Mouse (Mus musculus): ENCODE data around the gene Pip4k2a. TPM values are rescaled to one million over a fixed set of nuclear protein-coding genes. Genes with fewer than 3 reads are reported as not detected.

Gene Pip4k2a
- polyA plus RNA-seq, 1 experiment = not detected

DNA sequence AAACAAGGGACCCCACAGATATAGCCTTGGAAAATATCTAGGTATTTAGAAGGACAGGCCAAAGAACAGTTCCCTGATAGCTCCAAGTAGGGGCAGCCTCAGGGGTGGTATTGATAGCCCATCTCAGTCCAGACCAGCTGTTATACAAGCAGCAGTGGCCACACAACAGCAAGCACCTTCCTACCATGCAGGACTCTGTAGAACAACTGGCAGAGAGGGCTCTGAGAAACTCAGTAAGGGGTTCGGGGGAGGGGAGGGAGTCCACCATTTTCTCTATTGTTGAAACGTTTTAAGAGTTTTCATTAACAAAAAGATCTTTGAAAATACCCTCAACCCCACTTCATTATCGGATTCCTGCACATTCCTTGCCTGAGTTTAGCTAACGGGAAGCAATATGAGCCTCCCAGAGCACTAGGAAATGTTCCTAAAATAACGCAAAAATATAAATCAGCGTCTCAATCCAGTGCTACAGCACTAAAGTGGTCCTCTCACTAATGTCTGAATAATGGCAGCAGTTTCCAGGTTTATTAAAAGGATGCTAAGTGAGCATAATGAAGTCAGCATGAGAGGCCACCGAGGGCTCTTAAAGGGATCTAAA lies 37.5 kb downstream of the Pip4k2a start:
- Histone ChIP-seq H3K4me3 (ENCODE audit: insufficient read depth, low read depth, low read length) (no peak overlapping the region), H3K27ac (ENCODE audit: insufficient read depth, low read depth, low read length) (no peak overlapping the region), H3K4me1 (ENCODE audit: control insufficient read depth, insufficient read depth, low read length) (peaks cover 18% of the 10 kb centered on the region)
- 72% methylated on average over 7 of the region's 7 CpGs for whole genome bisulfite sequencing
- no peak for TF ChIP-seq POLR2A (IDR thresholded peaks at IDR 0.05; ENCODE audit: insufficient read depth, low read depth, low read length)
- no peak for TF ChIP-seq CTCF (IDR thresholded peaks at IDR 0.05; ENCODE audit: insufficient read depth, low read depth, low read length)

DNA sequence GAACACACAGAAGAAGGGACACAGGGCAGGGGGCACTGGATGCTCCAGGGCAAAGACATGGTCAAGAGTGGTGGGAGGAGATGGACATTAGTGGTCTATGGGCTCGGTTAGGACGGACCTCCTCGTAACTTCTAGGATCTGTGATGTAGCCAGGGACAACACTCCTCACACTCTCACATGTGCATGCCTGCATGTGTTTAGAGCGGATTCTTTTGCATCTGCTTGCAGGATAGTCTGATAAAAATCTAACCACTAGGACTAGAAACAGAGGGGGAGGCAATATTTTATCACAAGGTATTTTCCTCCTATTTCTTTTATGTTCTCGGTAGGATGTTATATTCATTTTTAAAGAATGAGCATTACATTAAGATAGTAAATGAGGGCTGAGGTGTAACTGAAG lies 38.4 kb downstream of the Pip4k2a start:
- WGBS = 95% methylated on average over 5 of the region's 5 CpGs
- Histone ChIP-seq H3K27ac (ENCODE audit: insufficient read depth, low read depth, low read length) (no peak overlapping the region), H3K4me3 (ENCODE audit: insufficient read depth, low read depth, low read length) (no peak overlapping the region), H3K4me1 (ENCODE audit: control insufficient read depth, insufficient read depth, low read length) (peaks cover 21% of the 10 kb centered on the region)
- TF ChIP-seq POLR2A (IDR thresholded peaks at IDR 0.05; ENCODE audit: insufficient read depth, low read depth, low read length) = no peak
- TF ChIP-seq CTCF (IDR thresholded peaks at IDR 0.05; ENCODE audit: insufficient read depth, low read depth, low read length) = no peak

- Histone ChIP-seq H3K27ac (ENCODE audit: insufficient read depth, low read depth, low read length) (no peak overlapping the region), H3K4me3 (ENCODE audit: insufficient read depth, low read depth, low read length) (no peak overlapping the region), H3K4me1 (ENCODE audit: control insufficient read depth, insufficient read depth, low read length) (peaks cover 21% of the 10 kb centered on the region)
- no peak for TF ChIP-seq POLR2A (IDR thresholded peaks at IDR 0.05; ENCODE audit: insufficient read depth, low read depth, low read length)
- TF ChIP-seq CTCF (IDR thresholded peaks at IDR 0.05; ENCODE audit: insufficient read depth, low read depth, low read length) = no peak
- 92% methylated on average over 6 of the region's 6 CpGs for WGBS
These were observed 38.9 kb downstream of the Pip4k2a start for GRCm38 (mm10) chr2:18959008-18959407.

DNA sequence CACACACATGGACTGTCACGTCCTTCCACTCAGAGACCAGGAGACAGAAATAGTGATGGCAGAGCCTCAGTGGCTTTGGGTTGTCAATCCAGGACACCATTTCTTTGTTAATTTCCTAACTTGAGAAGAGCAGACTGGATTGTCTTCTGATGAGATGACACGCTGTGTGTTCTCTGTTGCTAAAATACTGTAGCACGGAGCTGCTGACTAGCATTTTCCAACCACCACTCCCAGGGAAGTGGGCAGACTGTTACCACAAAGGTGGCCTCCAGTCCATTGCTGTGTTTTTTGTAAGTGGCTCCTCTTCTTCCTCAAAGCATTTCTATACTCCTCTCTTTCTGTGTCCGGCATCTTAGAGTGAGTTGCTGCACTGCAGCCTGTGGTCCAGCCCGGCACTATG lies 39.4 kb downstream of the Pip4k2a start:
- Histone ChIP-seq H3K4me3 (ENCODE audit: insufficient read depth, low read depth, low read length) (no peak overlapping the region), H3K4me1 (ENCODE audit: control insufficient read depth, insufficient read depth, low read length) (peaks cover 21% of the 10 kb centered on the region), H3K27ac (ENCODE audit: insufficient read depth, low read depth, low read length) (no peak overlapping the region)
- 89% methylated on average over 5 of the region's 5 CpGs for WGBS
- no peak for TF ChIP-seq CTCF (IDR thresholded peaks at IDR 0.05; ENCODE audit: insufficient read depth, low read depth, low read length)
- TF ChIP-seq POLR2A (IDR thresholded peaks at IDR 0.05; ENCODE audit: insufficient read depth, low read depth, low read length) = no peak

DNA sequence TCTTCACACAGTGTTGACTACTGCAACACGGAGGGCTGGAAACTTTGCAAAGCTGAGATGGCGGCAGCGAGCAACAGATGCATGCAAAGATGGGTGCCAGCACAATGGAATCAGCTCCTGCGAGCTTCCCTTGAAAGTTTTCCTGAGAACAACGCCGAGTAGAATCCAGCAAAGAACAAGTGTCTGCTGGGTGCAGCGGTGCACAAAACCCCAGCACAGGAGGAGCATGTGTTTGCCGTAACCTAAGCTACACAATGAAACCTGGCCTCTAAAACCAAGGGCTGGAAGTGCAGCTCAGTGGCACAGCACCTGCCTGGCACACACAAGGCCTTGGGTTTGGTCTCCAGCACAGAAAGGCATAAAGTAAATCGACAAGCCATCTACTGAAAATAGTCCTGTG lies 39.9 kb downstream of the Pip4k2a start:
- peaks cover 17% of the 10 kb centered on the region for H3K4me1 ChIP-seq (ENCODE audit: control insufficient read depth, insufficient read depth, low read length)
- no peak overlapping the region for H3K4me3 ChIP-seq (ENCODE audit: insufficient read depth, low read depth, low read length)
- WGBS = 69% methylated on average over 9 of the region's 9 CpGs

DNA sequence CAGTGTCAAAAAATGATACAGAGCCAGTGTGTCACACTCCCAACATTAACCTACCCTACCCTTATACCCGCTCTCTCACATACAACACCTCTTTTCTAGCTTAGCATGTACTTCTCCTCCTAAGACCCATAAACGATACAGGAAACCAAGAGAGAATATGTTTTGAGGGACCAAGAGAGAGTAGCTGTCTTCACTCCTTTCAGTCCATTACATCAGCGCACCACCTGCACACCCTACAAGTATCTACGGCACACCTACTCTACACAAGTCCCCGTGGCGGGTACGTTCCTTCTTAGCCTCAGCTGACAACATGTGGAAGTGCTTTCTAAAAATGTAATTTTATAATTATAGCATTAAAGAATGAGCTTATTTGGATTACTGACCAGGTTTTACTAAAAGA lies 40.5 kb downstream of the Pip4k2a start:
- WGBS = 74% methylated on average over 7 of the region's 7 CpGs
- H3K4me3 ChIP-seq (ENCODE audit: insufficient read depth, low read depth, low read length) = no peak overlapping the region
- 0 out of 2 replicates have a peak overlapping the region, but pooled peaks have one; percentile 39 for H3K27ac ChIP-seq (ENCODE audit: insufficient read depth, low read depth, low read length)
- H3K4me1 ChIP-seq (ENCODE audit: control insufficient read depth, insufficient read depth, low read length) = peaks cover 16% of the 10 kb centered on the region
- no peak for TF ChIP-seq CTCF (IDR thresholded peaks at IDR 0.05; ENCODE audit: insufficient read depth, low read depth, low read length)
- no peak for TF ChIP-seq POLR2A (IDR thresholded peaks at IDR 0.05; ENCODE audit: insufficient read depth, low read depth, low read length)

More for the DNA sequence above, 39.9 kb downstream of the Pip4k2a start:
- H3K27ac ChIP-seq (ENCODE audit: insufficient read depth, low read depth, low read length) = no peak overlapping the region
- TF ChIP-seq POLR2A (IDR thresholded peaks at IDR 0.05; ENCODE audit: insufficient read depth, low read depth, low read length) (no peak), CTCF (IDR thresholded peaks at IDR 0.05; ENCODE audit: insufficient read depth, low read depth, low read length) (no peak)

DNA sequence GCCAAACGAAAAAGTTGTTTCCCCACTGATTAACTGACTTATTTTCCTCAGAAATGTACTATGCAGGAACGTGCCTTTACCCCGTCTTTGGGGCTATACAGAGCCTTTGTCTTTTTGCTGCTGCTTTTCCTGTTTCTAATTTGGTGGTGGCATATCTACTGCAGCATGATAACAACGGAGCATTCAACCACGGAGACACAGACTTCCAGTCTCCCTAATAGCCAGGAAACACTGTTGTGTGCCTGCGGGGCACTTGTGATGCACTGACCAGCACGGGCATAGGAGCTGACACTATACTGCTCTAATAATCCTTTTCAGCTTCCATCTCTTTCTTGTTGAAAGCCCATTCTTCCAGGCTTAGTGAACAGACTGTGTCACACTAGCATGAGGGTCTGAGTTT lies 41.0 kb downstream of the Pip4k2a start:
- WGBS = 20% methylated on average over 7 of the region's 7 CpGs
- Histone ChIP-seq H3K4me1 (ENCODE audit: control insufficient read depth, insufficient read depth, low read length) (peaks cover 16% of the 10 kb centered on the region), H3K4me3 (ENCODE audit: insufficient read depth, low read depth, low read length) (no peak overlapping the region), H3K27ac (ENCODE audit: insufficient read depth, low read depth, low read length) (peak overlapping the region; percentile 39; the same call in 1 of the 2 replicates)
- TF ChIP-seq POLR2A (IDR thresholded peaks at IDR 0.05; ENCODE audit: insufficient read depth, low read depth, low read length) (no peak), CTCF (IDR thresholded peaks at IDR 0.05; ENCODE audit: insufficient read depth, low read depth, low read length) (no peak)

GRCm38 (mm10) chr2:18956424-18956823 lies 41.5 kb downstream of the Pip4k2a start:
- Histone ChIP-seq H3K4me3 (ENCODE audit: insufficient read depth, low read depth, low read length) (no peak overlapping the region), H3K4me1 (ENCODE audit: control insufficient read depth, insufficient read depth, low read length) (peaks cover 16% of the 10 kb centered on the region), H3K27ac (ENCODE audit: insufficient read depth, low read depth, low read length) (no peak overlapping the region)
- no peak for TF ChIP-seq POLR2A (IDR thresholded peaks at IDR 0.05; ENCODE audit: insufficient read depth, low read depth, low read length)
- no peak for TF ChIP-seq CTCF (IDR thresholded peaks at IDR 0.05; ENCODE audit: insufficient read depth, low read depth, low read length)
- WGBS = 40% methylated on average over 3 of the region's 3 CpGs

GRCm38 (mm10) chr2:18955671-18956070 lies 42.3 kb downstream of the Pip4k2a start:
- Histone ChIP-seq H3K4me3 (ENCODE audit: insufficient read depth, low read depth, low read length) (no peak overlapping the region), H3K27ac (ENCODE audit: insufficient read depth, low read depth, low read length) (no peak overlapping the region), H3K4me1 (ENCODE audit: control insufficient read depth, insufficient read depth, low read length) (peaks cover 16% of the 10 kb centered on the region)
- no peak for TF ChIP-seq POLR2A (IDR thresholded peaks at IDR 0.05; ENCODE audit: insufficient read depth, low read depth, low read length)
- TF ChIP-seq CTCF (IDR thresholded peaks at IDR 0.05; ENCODE audit: insufficient read depth, low read depth, low read length) = no peak
- WGBS = 93% methylated on average over 13 of the region's 13 CpGs
